Comparison of ENCODE assay signal across 11 mouse cellular contexts in the genomic region with DNA sequence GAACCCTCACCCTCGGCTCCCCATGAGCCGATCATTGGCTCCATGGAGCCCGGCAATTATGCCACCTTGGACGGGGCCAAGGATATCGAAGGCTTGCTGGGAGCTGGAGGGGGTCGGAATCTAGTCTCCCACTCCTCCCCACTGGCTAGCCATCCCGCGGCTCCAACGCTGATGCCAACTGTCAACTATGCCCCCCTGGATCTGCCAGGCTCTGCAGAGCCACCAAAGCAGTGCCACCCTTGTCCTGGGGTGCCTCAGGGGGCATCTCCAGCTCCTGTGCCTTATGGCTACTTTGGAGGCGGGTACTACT. TPM values are rescaled to one million over a fixed set of nuclear protein-coding genes. Genes with fewer than 3 reads are reported as not detected.
A peak's percentile ranks its signal among the peaks of the same experiment; 100 is the strongest.
DNase-seq lines count a peak whose midpoint lies in the region; ATAC-seq and TF ChIP-seq lines count a peak whose summit lies in the region.
"Had no signal": no experiment of that assay in that cellular context is flagged by ENCODE, and none has a peak within 500 bp of the region (broad histone marks: within the 10 kb centered on the region; RNA-seq: fewer than 3 reads in every experiment).

No protein-coding gene starts in this region.

- no peak for TF ChIP-seq RAD21 in MEL (IDR thresholded peaks at IDR 0.05; ENCODE audit: low read depth, low read length)

- no peak for DNase-seq in kidney, postnatal 25 days
- no peak for DNase-seq in MEL (ENCODE audit: low read depth, low spot score)
- no peak for DNase-seq in adrenal gland, postnatal 4 days (ENCODE audit: low spot score in 2 of 2)
- DNase-seq in gastrocnemius, adult 8-10 months (ENCODE audit: low spot score in 2 of 2) = no peak
- DNase-seq in adrenal gland, postnatal 14 days = no peak
- DNase-seq: lung, adult 18-20 months had no signal

- ATAC-seq in kidney, embryonic 15.5 days (replicated peaks; ENCODE audit: low FRiP score) = no peak
- ATAC-seq in forebrain, embryonic 13.5 days = no peak
- no peak for ATAC-seq in midbrain, embryonic 13.5 days

- no peak overlapping the region for H3K27ac ChIP-seq in kidney, embryonic 15.5 days
- peak overlapping the region; percentile 59 for H3K27ac ChIP-seq in MEL (ENCODE audit: control insufficient read depth, low read depth, low read length)
- H3K27ac ChIP-seq in forebrain, embryonic 13.5 days = no peak overlapping the region
- no peak overlapping the region for H3K27ac ChIP-seq in midbrain, embryonic 13.5 days

- peak overlapping the region; percentile 11 for H3K4me3 ChIP-seq in kidney, embryonic 15.5 days (replicated peaks)
- peak overlapping the region; percentile 70 to 90 for H3K4me3 ChIP-seq in MEL (ENCODE audit: control insufficient read depth in 1 of 2, insufficient read depth in 1 of 2, low read depth in 2 of 2, low read length in 2 of 2)
- 0 out of 2 replicates have a peak overlapping the region, but pooled peaks have one; percentile 2 for H3K4me3 ChIP-seq in forebrain, embryonic 13.5 days
- peak overlapping the region; percentile 15; the same call in 1 of the 2 replicates for H3K4me3 ChIP-seq in midbrain, embryonic 13.5 days (replicated peaks)

- TF ChIP-seq EP300 in MEL (IDR thresholded peaks at IDR 0.05; ENCODE audit: low read depth in 1 of 2, low read length in 2 of 2) = no peak

- peaks cover 6% of the 10 kb centered on the region for H3K79me2 ChIP-seq in MEL (ENCODE audit: control insufficient read depth, insufficient read depth, low read length, poor library complexity)

- H3K9me3 ChIP-seq in kidney, embryonic 15.5 days (replicated peaks) = no peaks in the 10 kb centered on the region
- H3K9me3 ChIP-seq in MEL (replicated peaks; ENCODE audit: insufficient read depth, low read length) = no peaks in the 10 kb centered on the region
- H3K9me3 ChIP-seq in forebrain, embryonic 13.5 days (replicated peaks) = no peaks in the 10 kb centered on the region
- no peaks in the 10 kb centered on the region for H3K9me3 ChIP-seq in midbrain, embryonic 13.5 days

- H3K9ac ChIP-seq in kidney, embryonic 15.5 days = no peak overlapping the region
- H3K9ac ChIP-seq in MEL (ENCODE audit: control insufficient read depth, low read depth, low read length, poor library complexity, severe bottlenecking) = peak overlapping the region; percentile 79
- no peak overlapping the region for H3K9ac ChIP-seq in forebrain, embryonic 13.5 days
- H3K9ac ChIP-seq in midbrain, embryonic 13.5 days (replicated peaks) = no peak overlapping the region

- H3K4me2 ChIP-seq in kidney, embryonic 15.5 days = peak overlapping the region; percentile 39
- H3K4me2 ChIP-seq in forebrain, embryonic 13.5 days = peak overlapping the region; percentile 34
- peak overlapping the region; percentile 25 for H3K4me2 ChIP-seq in midbrain, embryonic 13.5 days (replicated peaks)

- no peak for TF ChIP-seq CTCF in MEL (IDR thresholded peaks at IDR 0.05 in 2 of 3, conservative IDR thresholded peaks at IDR 0.05 in 1 of 3; ENCODE audit: control insufficient read depth in 1 of 3, insufficient read depth in 1 of 3, low read depth in 2 of 3, low read length in 3 of 3, poor library complexity in 1 of 3, severe bottlenecking in 1 of 3)

- WGBS in kidney, embryonic 15.5 days = 0% methylated on average over 10 of the region's 10 CpGs
- WGBS in forebrain, embryonic 13.5 days = 2% methylated on average over 10 of the region's 10 CpGs
- WGBS in midbrain, embryonic 13.5 days = 2% methylated on average over 10 of the region's 10 CpGs

- H3K4me1 ChIP-seq in kidney, embryonic 15.5 days = peaks cover 21% of the 10 kb centered on the region
- peaks cover 7 to 14% of the 10 kb centered on the region in 2 experiments for H3K4me1 ChIP-seq in MEL (ENCODE audit: control insufficient read depth in 1 of 2, insufficient read depth in 2 of 2, low read length in 2 of 2)
- H3K4me1 ChIP-seq in forebrain, embryonic 13.5 days = 0 out of 2 replicates have a peak, but pooled peaks cover 4% of the 10 kb centered on the region
- peaks cover 4% of the 10 kb centered on the region; the same call in 1 of the 2 replicates for H3K4me1 ChIP-seq in midbrain, embryonic 13.5 days (replicated peaks)

- peaks cover 99% of the 10 kb centered on the region for H3K27me3 ChIP-seq in kidney, embryonic 15.5 days
- peaks cover 2 to 4% of the 10 kb centered on the region in 2 experiments; a peak in 3 of 4 replicates for H3K27me3 ChIP-seq in MEL (ENCODE audit: control insufficient read depth in 1 of 2, insufficient read depth in 2 of 2, low read length in 2 of 2)
- H3K27me3 ChIP-seq in forebrain, embryonic 13.5 days = peaks cover 100% of the 10 kb centered on the region
- peaks cover 99% of the 10 kb centered on the region for H3K27me3 ChIP-seq in midbrain, embryonic 13.5 days

- no peak for TF ChIP-seq POLR2A in MEL (IDR thresholded peaks at IDR 0.05; ENCODE audit: control insufficient read depth in 1 of 2, insufficient read depth in 1 of 2, low read depth in 1 of 2, low read length in 2 of 2, poor library complexity in 1 of 2)

- H3K36me3 ChIP-seq in kidney, embryonic 15.5 days = no peaks in the 10 kb centered on the region
- H3K36me3 ChIP-seq in MEL (ENCODE audit: control insufficient read depth in 1 of 2, insufficient read depth in 2 of 2, low read length in 2 of 2) = peaks cover 0 to 8% of the 10 kb centered on the region in 2 experiments; a peak in 2 of 4 replicates
- H3K36me3 ChIP-seq in forebrain, embryonic 13.5 days (ENCODE audit: poor library complexity, severe bottlenecking) = no peaks in the 10 kb centered on the region
- H3K36me3 ChIP-seq in midbrain, embryonic 13.5 days = no peaks in the 10 kb centered on the region

TF ChIP-seq in MEL, 35 proteins besides CTCF, POLR2A, EP300 and RAD21:
- TF ChIP-seq CHD1 (IDR thresholded peaks at IDR 0.05; ENCODE audit: low read depth, low read length) (0 out of 2 replicates have a peak, but pooled peaks have one; percentile 12), BHLHE40 (IDR thresholded peaks at IDR 0.05; ENCODE audit: borderline replicate concordance, low read depth, low read length) (no peak), TBP (IDR thresholded peaks at IDR 0.05; ENCODE audit: low read depth, low read length) (peak; percentile 6; the same call in 1 of the 2 replicates)
TF ChIP-seq in MEL: peak in this region for 2.

RNA-seq across cellular contexts. Expression of gene Hoxb13, which starts 0.2 kb away (rescaled TPM):
- 0.09 and 1.0 TPM in 2 replicates for polyA plus RNA-seq in kidney, embryonic 15.5 days (2015; fragmentation: Nextera tagmentation; extraction: Ambion mirVana)
- 12.1 and 13.8 TPM in 2 replicates for total RNA-seq in MEL (2012; rRNA removed)
- 10 to 100 TPM in 1 of 2 experiments, not detected in 1; 16.7 TPM for polyA plus RNA-seq in MEL (2012; ENCODE audit: insufficient read depth in 1 of 2, insufficient read length in 2 of 2, low read depth in 1 of 2, low replicate concordance in 2 of 2, missing spikeins in 1 of 2)
- not detected in 2 replicates for polyA plus RNA-seq in forebrain, embryonic 13.5 days (2015; fragmentation: Nextera tagmentation; extraction: Ambion mirVana)
- not detected in 2 replicates for polyA plus RNA-seq in midbrain, embryonic 13.5 days (2015; fragmentation: Nextera tagmentation; extraction: Ambion mirVana)
- not detected for total RNA-seq in adrenal gland, postnatal 4 days (2021)
- not detected for total RNA-seq in gastrocnemius, adult 8-10 months (2022)
- total RNA-seq in adrenal gland, postnatal 14 days (2021) = not detected in 2 replicates
- total RNA-seq: gastrocnemius, adult 18-20 months; layer of hippocampus, adult 18-20 months had no signal

Comparison
In these comparisons a context has a peak if more than half of its experiments do, and no peak if none do; other contexts are left out.
1. H3K4me3 ChIP-seq: peak in every context shown above with its lines; median percentile 80 in MEL; 15 in midbrain, embryonic 13.5 days; 11 in kidney, embryonic 15.5 days; 2 in forebrain, embryonic 13.5 days.
2. RNA of gene Hoxb13, which starts 0.2 kb away (total RNA-seq): 12.1 to 13.8 TPM in MEL; not detected in adrenal gland, postnatal 4 days, not detected in adrenal gland, postnatal 14 days and not detected in gastrocnemius, adult 8-10 months; every median in the first group is over 10 times any median in the second.
3. Peak in every context shown above with its lines, with median percentiles within 50 percentile points of each other: H3K4me2 ChIP-seq.